Mouse (Mus musculus) G1E (cell line): Measurements from ENCODE around the gene Dnajc9. TPM values are rescaled to one million over a fixed set of nuclear protein-coding genes. Genes with fewer than 3 reads are reported as not detected.
A peak's percentile ranks its signal among the peaks of the same experiment; 100 is the strongest.

Source experiments
- ATAC-seq: 2 replicates; pipeline ENCODE4 v1.8.0; 2016; ENCODE audit warnings: mild to moderate bottlenecking; ENCODE audit not compliant: insufficient number of reproducible peaks, poor library complexity, low FRiP score, severe bottlenecking; ENCODE audit errors: extremely low read depth
- DNase-seq: peaks from one replicate; pipeline ENCODE4 v3.0.0; 2012; ENCODE audit warnings: low spot score
- H3K27me3 ChIP-seq: 2 replicates; pipeline ENCODE4 v1.6.1; 2012; ENCODE audit warnings: mild to moderate bottlenecking, low read length, inconsistent platforms; ENCODE audit not compliant: insufficient read depth
- H3K36me3 ChIP-seq: replicated peaks from 2 replicates; pipeline ENCODE3; 2012; ENCODE audit warnings: mild to moderate bottlenecking, inconsistent platforms
- H3K4me1 ChIP-seq: 2 replicates; pipeline ENCODE4 v1.6.1; 2012; ENCODE audit warnings: low read depth, low read length, inconsistent platforms, mixed read lengths; ENCODE audit not compliant: insufficient read depth
- H3K4me3 ChIP-seq: 2 replicates; pipeline ENCODE4 v1.5.1; 2012; ENCODE audit warnings: low read depth, mild to moderate bottlenecking, inconsistent platforms, low read length, moderate library complexity, mixed read lengths
- H3K9me3 ChIP-seq: replicated peaks from 2 replicates; pipeline ENCODE4 v1.6.1; 2012; ENCODE audit warnings: inconsistent platforms
- CTCF ChIP-seq: IDR thresholded peaks from 2 replicates; pipeline ENCODE4 v1.5.1; 2012; ENCODE audit warnings: low read depth, low read length, inconsistent platforms, mixed read lengths
- GATA1 ChIP-seq: IDR thresholded peaks from 2 replicates; pipeline ENCODE4 v1.6.1; 2012; ENCODE audit warnings: borderline replicate concordance, low read length, inconsistent platforms, mixed read lengths
- GATA2 ChIP-seq: IDR thresholded peaks from 2 replicates; pipeline ENCODE4 v1.6.1; 2012; ENCODE audit warnings: low read depth, low read length, inconsistent platforms, borderline replicate concordance
- POLR2AphosphoS5 ChIP-seq: IDR thresholded peaks from 2 replicates; pipeline ENCODE4 v1.6.1; 2012; ENCODE audit warnings: low read depth, low read length, inconsistent platforms; ENCODE audit not compliant: insufficient replicate concordance
- TAL1 ChIP-seq: conservative IDR thresholded peaks from 2 replicates; pipeline ENCODE4 v1.6.1; 2012; ENCODE audit warnings: low read depth, low read length, inconsistent platforms, mixed read lengths
- polyA plus RNA-seq: library from polyadenylated mRNA; stranded (reverse); fragments of >175 nt; gene quantifications from 2 replicates; pipeline ENCODE4 v1.2.3, GENCODE M21; 2012
- total RNA-seq, 2 experiments: library from RNA; stranded (forward) in 1 of 2; stranded (reverse) in 1 of 2; fragments of 200-1000 nt in 1 of 2; fragments of >200 nt in 1 of 2; fragmentation: Nextera tagmentation in 1 of 2; gene quantifications; 2 replicates each; pipeline ENCODE4 v1.2.3; 2014 to 2017

The Dnajc9 gene
- total and polyA plus RNA-seq, 3 experiments, result 83.3 to 259 (median 129) TPM

- TF ChIP-seq POLR2AphosphoS5 (no peak), CTCF (no peak), TAL1 (no peak), GATA1 (no peak), GATA2 (no peak)
- no peak for ATAC-seq
- Histone ChIP-seq H3K4me3 (no peak overlapping the region), H3K27me3 (0 out of 2 replicates have a peak, but pooled peaks cover 9% of the 10 kb centered on the region), H3K4me1 (no peaks in the 10 kb centered on the region), H3K9me3 (no peaks in the 10 kb centered on the region), H3K36me3 (no peaks in the 10 kb centered on the region)
- DNase-seq, result no peak
Observed at GRCm38 (mm10) chr14:20423046-20423445, 34.3 kb upstream of the Dnajc9 start.

GRCm38 (mm10) chr14:20422257-20422656, 33.5 kb upstream of the Dnajc9 start:
- Histone ChIP-seq H3K36me3 (no peaks in the 10 kb centered on the region), H3K9me3 (no peaks in the 10 kb centered on the region), H3K4me3 (no peak overlapping the region), H3K27me3 (0 out of 2 replicates have a peak, but pooled peaks cover 9% of the 10 kb centered on the region), H3K4me1 (no peaks in the 10 kb centered on the region)
- TF ChIP-seq CTCF, result no peak
- ATAC-seq (no peak), DNase-seq (no peak)

DNA sequence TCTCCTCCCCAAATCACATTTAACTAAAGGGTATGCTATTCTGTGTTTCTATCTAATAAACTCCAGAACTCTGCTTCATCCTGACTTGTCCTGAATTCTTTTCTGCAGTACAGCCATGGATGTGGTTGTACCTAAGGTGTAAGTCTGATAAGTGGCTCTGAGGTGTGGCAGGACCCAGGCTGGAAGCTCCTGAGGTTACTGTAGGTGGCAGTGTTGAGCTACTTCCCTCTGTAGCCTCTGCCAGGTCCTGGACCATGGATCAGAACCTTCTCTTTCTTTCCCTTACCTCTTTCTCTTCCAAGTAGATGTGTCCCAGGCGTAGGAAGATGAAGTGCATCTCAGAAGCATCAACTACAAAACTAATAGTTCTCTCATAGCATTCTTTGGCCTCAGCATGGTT, 11.4 kb upstream of the Dnajc9 start:
- TF ChIP-seq GATA1 (no peak), CTCF (peak; percentile 31; the same call in 1 of the 2 replicates)
- H3K9me3 ChIP-seq, result no peaks in the 10 kb centered on the region
- no peaks in the 10 kb centered on the region for H3K36me3 ChIP-seq
- peak; percentile 28 for DNase-seq
- peaks cover 4% of the 10 kb centered on the region; the same call in 1 of the 2 replicates for H3K4me1 ChIP-seq
- H3K4me3 ChIP-seq, result no peak overlapping the region
- H3K27me3 ChIP-seq, result peaks cover 4% of the 10 kb centered on the region; the same call in 1 of the 2 replicates
- no peak; the same call in 1 of the 2 replicates for ATAC-seq

- Histone ChIP-seq H3K27me3 (peaks cover 4% of the 10 kb centered on the region; the same call in 1 of the 2 replicates), H3K4me1 (peaks cover 14% of the 10 kb centered on the region), H3K36me3 (no peaks in the 10 kb centered on the region), H3K9me3 (no peaks in the 10 kb centered on the region), H3K4me3 (no peak overlapping the region)
- TF ChIP-seq GATA2 (no peak), POLR2AphosphoS5 (no peak), GATA1 (no peak), CTCF (no peak), TAL1 (no peak)
- DNase-seq (peak; percentile 29), ATAC-seq (no peak)
Observed at GRCm38 (mm10) chr14:20398864-20399263, 10.2 kb upstream of the Dnajc9 start.

- Histone ChIP-seq H3K9me3 (no peaks in the 10 kb centered on the region), H3K4me1 (peaks cover 16% of the 10 kb centered on the region), H3K27me3 (no peaks in the 10 kb centered on the region), H3K36me3 (peaks cover under 1% of the 10 kb centered on the region), H3K4me3 (no peak overlapping the region)
- no peak for DNase-seq
- ATAC-seq, result no peak
- TF ChIP-seq GATA2 (no peak), POLR2AphosphoS5 (no peak), CTCF (no peak), GATA1 (no peak), TAL1 (no peak)
Observed at GRCm38 (mm10) chr14:20397220-20397619, 8.5 kb upstream of the Dnajc9 start.

- peak within 1 kb of the TSS; percentile 96 for H3K4me3 ChIP-seq
- H3K4me1 ChIP-seq, result peaks cover 36% of the 10 kb centered on the region
- H3K36me3 ChIP-seq, result peaks cover 30% of the 10 kb centered on the region
- DNase-seq, result peak; percentile 95
- TF ChIP-seq GATA1 (no peak), CTCF (peak; percentile 53; the same call in 1 of the 2 replicates)
- peak; percentile 90 for ATAC-seq
- H3K9me3 ChIP-seq, result no peaks in the 10 kb centered on the region
- no peaks in the 10 kb centered on the region for H3K27me3 ChIP-seq
Observed at GRCm38 (mm10) chr14:20393205-20393913, 4.6 kb upstream of the Dnajc9 start, which contains the start of gene Mrps16. Gene Mrps16, minus strand, starts transcription at chr14:20393634.
